Mouse (Mus musculus) cerebellum, adult 2 months (tissue): ENCODE measurements around the gene Ifit1bl2.
"Not testable (repeated sequence)": the region's sequence is repeated elsewhere in the genome, so short reads cannot be mapped to it uniquely, and the experiment has no call there.

ENCODE experiments used
- CTCF ChIP-seq: fragments of 200-500 bp; IDR thresholded peaks from 2 replicates; pipeline ENCODE4 v1.5.1; 2011; ENCODE audit warnings: low read depth, mild to moderate bottlenecking, control low read depth, low read length, moderate library complexity, borderline replicate concordance; ENCODE audit not compliant: insufficient read depth
- POLR2A ChIP-seq: fragments of 200-500 bp; IDR thresholded peaks from 2 replicates; pipeline ENCODE4 v1.6.1; 2011; ENCODE audit warnings: low read length, control low read depth, borderline replicate concordance; ENCODE audit not compliant: insufficient read depth

GRCm38 (mm10) chr19:34582696-34583095, 57.8 kb downstream of the Ifit1bl2 start:
- not testable (repeated sequence) for TF ChIP-seq CTCF, POLR2A
